Mouse (Mus musculus): ENCODE results near the gene Mcrip2.

Gene Mcrip2

DNA sequence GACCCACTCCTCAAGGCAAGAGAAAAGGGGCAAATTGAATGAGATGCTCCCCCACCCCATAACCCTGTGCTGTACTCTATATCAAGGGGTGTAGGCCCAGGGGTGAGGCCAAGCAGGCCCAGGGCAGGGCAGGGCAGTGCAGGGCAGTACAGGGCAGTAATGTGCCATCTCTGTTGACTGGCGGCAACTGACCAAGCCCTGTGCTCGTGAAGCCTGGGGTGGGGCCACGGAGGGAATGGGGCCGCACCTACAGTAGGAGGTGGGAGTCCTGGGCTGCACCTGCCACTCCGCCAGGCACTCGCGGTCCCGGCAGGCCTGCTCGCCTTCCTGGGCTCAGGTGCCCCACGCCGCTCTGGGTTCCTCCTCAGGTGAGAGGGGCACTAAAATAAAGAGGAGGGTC is 3.3 kb downstream of the Mcrip2 start:
- no peak for DNase-seq (ENCODE audit: low read depth)

DNA sequence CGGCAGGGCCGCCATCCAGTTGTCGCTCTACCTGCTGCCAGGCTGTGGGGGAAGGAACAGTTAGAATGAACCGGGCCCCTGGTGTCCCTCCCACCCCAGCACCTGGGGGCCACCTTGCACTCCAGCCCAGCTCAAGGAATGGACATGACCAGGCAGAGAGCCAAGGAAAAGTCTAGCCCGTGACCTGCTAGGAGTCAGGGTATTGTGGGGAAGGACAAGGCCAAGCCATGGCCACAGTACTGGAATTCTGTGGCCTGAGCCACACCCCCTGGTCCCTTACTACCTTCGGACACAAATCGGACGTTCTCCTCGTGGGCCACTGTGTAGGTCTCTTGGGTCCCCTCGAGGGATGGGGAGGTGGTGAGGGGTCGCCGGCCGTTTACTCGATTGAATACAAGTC is 4.3 kb downstream of the Mcrip2 start:
- no peak for DNase-seq (ENCODE audit: low read depth)

GRCm38 (mm10) chr17:25863681-25864080 is 4.9 kb downstream of the Mcrip2 start:
- no peak for DNase-seq (ENCODE audit: low read depth)

DNA sequence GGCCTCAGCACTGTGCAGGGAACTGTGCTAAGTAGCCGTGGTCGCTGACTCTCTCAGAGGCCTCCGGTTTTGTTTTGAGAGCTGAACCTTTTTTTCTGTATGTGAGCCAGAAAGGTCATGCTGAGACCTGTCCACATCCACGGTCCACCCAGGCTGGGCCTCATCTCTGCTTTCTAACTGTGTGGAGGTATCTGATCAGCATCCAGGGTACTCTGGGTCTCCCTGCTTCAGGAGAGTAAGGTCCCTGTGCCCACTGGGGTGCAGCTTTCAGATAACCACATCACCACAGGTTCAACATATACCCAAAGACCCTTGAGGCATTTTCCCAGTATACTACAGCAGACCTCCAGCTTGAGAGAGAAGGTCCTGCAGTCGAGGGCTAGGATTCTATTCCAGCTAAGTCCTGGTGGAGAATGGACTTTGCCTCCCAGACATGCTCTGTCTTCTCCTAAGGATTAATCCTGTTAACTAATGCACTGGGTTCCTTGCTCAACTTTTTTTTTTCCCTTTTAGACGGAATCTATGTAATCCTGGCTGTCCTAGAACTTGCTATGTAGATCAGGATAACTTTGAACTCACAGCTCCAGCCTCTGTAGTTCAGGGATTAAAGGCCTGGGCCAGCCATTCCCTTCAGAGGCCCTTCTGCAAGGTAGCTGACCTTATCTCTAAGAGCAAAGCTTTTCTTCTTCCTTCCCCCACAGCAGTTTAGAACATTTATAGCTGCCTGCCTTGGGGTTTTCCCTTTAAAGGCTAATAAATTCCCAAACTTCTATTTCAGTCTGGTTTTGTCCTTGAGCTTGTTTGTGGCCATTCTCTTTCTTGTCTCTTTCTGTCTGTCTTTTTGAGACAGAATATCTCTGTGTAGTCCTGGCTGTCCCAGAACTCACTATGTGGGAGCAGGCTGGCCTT is 6.6 kb downstream of the Mcrip2 start:
- no peak for DNase-seq (ENCODE audit: low read depth)

DNA sequence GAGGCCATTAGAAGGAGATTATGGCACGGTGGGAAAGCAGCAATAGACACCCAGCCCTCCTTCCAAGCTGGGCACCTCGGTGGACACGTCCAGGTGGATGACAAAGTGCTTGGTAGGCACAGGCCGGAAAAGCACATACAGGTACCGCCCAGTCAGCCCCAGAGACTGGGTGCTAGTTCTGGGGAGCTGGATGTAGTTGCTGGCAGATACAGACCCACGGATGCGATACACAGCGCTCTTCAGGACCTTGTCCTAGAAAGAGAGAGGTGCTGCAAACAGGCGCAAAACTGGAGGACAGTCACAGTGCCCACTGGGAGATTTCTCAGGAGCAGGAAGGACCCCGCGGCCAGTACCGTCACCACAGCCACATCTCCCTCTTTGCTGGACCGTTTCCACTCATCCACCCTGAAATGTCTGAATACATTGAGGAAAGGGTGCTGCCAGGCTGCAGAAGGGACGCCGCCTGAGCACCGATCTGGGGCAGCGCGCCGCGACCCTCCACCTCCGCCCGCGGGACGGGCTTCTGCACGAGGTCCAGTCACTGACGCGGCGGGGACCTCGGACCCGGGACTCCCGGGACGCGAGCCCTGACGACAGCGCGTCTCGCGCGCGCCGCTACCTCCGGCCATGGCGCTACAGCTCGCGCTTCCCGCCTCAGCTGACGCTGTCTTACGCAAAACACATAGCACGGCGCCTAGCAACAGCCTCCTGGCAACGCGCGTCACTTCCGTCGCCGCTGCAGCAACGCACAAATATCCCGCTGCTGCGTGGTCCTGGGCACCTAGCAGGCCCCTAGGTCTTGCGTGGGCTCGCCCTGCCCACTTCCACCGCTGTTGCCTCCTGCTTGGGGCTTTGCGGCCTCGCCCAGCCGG is 7.5 kb downstream of the Mcrip2 start, which contains the start of gene Wdr90:
TSS of gene Wdr90 (minus strand) at position 670 of the 872 bp plus-strand sequence.
- peak; percentile 81 for DNase-seq (ENCODE audit: low read depth)

- no peak for DNase-seq (ENCODE audit: low read depth)
These were observed 8.3 kb downstream of the Mcrip2 start for GRCm38 (mm10) chr17:25860229-25860628.

- DNase-seq (ENCODE audit: low read depth): peak; percentile 93
These were observed 24.1 kb downstream of the Mcrip2 start, which contains the start of gene Rhot2 for GRCm38 (mm10) chr17:25844396-25844901. TSS of gene Rhot2 (minus strand) at chr17:25844851.

- DNase-seq (ENCODE audit: low read depth): no peak
These were observed 24.7 kb downstream of the Mcrip2 start for GRCm38 (mm10) chr17:25843636-25844395.

- no peak for DNase-seq (ENCODE audit: low read depth)
These were observed 25.4 kb downstream of the Mcrip2 start for GRCm38 (mm10) chr17:25843122-25843521.

DNA sequence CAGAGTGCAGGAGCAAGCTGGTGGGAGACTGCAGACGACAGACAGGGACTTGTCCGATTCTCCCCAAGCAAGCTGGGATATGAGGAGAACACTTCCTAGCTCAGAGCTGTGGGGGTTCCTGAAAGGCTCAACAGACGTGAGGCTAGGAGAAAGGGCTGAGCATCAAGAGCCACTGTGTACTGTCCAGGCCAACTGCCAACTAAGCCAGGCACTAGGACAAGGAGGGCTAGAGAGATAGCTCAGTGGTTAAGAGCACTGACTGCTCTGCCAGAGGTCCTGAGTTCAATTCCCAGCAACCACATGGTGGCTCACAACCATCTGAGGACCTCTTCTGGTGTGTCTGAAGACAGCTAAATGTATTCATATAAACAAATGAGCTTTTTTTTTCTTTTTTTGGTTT is 26.1 kb downstream of the Mcrip2 start:
- DNase-seq (ENCODE audit: low read depth): no peak

DNA sequence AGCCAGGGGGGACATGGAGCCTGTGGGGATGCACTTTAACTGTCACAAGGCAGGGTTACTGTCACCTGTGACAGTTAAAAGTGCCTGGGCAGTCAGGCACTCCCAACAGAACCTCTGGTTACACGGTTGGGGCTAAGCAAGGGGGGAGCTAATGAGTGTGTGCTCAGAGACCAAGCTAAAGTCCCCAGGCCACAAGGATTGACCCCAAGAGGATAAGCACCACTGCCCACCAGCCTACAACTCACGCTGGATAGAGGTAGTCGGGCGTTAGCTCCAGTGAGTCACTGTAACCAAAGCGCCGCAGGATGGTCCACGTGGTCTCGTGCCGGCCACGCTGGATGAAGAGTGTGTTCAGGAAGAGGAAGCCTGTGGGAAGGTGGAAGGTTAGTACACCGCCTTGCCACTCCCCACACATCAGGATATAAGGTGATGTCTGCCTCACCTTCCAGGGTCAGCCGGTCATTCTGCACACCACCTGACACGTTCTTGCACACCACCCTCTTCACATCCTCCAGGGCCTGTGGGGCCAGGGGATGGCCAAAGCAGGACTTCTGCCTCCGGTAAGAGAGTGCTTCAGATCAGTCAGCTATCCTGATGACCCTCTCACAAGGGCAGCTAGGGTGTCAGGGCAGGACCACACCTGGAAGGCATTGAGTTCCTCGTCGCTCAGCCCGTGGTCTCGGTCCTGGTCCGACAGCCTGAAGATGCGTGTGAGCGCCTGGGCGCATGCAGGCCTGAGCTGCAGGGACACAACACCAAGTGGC is 27.3 kb downstream of the Mcrip2 start, which contains the start of gene Gm20683:
TSS of gene Gm20683 (minus strand) at position 647 of the 764 bp plus-strand sequence.
- no peak for DNase-seq (ENCODE audit: low read depth)

GRCm38 (mm10) chr17:25840519-25840918 is 28.0 kb downstream of the Mcrip2 start:
- DNase-seq (ENCODE audit: low read depth): no peak

DNA sequence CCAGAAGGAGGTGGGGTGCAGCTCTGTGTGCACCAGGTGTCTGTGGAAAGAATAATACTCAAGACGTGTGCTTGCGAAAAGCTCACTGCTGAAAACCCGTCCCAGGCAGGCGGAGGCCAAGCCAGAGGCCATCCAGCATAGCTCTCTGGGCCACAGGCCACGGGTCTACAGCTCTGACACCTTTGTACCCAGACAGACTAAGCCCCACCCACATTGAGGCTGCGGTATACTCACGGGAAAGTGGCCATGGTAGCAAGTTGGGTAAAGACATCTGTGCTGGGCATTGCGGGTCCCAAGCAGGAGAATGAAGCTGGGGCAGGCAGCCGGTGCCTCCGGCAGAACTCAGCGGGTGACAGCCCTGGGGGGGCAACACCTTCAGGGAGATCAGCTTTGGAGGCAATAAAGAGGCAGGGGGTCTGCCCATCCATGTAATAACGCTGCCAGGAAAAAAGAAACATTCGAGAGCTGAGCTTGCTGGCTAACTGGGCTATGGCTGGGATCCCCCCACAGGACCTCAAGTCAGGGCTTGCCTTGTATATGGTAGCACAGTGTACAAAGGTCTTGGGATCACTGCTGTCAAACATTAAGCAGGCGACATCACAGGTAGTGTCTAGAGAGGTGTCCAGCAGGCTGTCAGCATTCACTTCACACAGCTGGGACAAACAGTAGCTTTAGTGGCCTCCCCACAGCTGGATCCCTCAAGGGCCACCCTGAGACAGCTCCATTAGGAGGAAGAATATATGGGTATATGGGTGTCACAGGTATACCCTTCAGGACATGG is 28.9 kb downstream of the Mcrip2 start:
- no peak for DNase-seq (ENCODE audit: low read depth)

- no peak for DNase-seq (ENCODE audit: low read depth)
These were observed 29.7 kb downstream of the Mcrip2 start for GRCm38 (mm10) chr17:25838904-25839303.

DNA sequence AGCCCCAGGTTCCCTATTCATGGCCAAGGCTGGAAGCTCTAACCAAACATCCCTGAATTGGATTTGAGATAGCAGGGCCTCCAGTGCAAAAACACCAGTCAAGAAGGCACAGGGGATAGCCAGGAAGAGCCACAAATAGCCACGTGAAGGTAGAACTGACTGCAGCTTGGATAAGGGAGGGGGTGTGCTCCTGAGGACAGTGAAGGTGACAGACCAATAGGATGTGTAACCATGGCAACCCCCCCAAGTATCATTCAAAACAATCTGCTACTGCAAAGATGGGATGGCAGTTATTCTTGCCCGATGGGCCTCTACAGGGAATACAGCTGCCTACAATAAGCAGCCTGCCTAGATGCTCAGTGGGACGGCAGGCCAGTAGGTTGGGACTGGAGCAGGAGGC is 31.0 kb downstream of the Mcrip2 start:
- DNase-seq (ENCODE audit: low read depth): no peak

DNA sequence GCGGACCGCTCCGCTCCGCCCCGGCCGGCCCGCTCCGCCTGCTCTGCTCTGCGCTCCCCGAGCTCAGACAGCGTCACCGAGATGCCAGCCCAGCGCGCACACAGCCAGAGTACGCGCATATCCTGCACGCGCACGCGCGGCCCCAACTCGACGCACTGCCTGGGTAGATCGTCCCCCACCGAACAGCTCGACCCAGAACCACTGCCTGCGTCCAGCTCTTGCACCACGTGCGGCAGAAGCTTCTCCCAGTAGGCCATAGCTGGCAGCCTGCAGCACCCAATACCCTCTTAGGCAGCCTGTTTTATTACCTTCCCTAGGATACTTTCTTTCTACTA is 31.5 kb downstream of the Mcrip2 start, which contains the start of gene Rhbdl1:
TSS of gene Rhbdl1 (minus strand) at position 220 of the 335 bp plus-strand sequence.
- no peak for DNase-seq (ENCODE audit: low read depth)

DNA sequence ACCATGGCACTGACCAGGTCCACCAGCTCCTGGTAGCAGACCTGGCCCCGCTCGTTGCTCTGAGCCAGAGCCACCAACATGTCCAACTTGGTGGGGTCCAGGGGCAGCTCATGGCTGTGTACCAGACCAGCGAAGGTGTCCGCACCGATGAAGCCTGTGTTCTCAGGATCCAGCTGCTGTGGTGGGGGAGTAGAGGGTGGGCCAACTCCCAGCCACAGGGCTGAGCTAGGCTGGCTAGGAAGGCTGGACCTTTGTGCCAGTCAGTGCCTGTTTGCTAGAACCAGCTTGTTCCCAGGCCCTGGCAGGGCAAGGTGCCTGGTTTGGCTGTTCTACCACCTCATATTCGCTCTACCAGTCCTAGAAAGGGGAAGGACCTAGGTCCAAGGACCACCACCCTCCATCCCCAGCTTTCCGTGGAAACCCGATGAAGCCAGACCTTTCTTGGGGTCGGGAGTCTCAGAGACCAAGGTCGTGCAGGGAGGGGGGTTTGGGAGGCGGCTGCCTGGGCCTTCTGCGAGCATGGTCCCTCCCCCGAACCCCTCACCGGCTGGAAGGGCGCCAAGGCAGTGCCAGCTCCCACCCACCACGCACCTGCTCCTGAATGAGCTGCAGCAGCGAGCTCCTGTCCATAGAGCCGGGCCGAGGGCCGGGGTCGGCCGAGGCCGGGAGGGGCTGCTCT is 32.0 kb downstream of the Mcrip2 start:
- DNase-seq (ENCODE audit: low read depth): no peak

DNA sequence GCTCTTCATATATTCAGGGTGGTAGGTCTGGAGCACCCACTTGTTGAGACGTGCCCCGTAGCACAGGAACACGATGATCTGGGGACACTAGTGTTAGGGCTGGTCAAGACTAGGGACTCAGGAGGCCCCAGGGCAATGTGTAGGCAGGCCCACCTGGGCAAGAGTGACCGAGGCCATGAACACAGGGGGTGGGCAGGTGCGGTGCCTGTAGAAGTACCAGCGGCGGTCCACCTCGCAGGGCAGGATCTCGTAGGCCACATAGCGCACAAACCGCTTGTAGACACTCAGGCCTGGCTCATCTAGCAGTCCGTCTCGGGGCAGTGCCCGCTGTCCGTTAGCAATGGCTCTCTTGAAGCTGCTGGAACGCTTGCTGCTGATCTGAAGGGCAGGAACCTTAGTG is 32.7 kb downstream of the Mcrip2 start:
- DNase-seq (ENCODE audit: low read depth): no peak

DNA sequence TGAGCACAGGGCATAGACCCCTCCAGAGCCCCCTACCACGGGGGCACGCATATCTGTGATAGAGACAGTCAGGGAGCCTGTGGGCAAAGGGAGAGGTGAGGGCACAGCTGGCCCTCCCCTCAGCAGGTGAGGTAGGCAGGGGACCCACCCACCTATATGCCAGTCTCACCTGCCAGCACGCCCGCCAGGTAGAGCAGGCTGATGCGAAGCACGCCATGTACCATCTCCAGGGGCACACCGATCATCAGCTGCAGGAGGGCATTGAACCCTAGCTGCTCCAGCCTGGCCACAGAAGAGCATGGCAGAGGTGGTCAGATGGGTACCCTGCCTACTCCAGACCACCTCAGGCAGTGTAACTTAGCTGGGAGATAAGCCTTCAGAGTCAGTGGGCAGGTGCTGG is 33.3 kb downstream of the Mcrip2 start:
- DNase-seq (ENCODE audit: low read depth): no peak

Measured in c-Kit-positive CD71-negative TER-119-negative erythroid progenitor cells, embryonic 14.5 days (primary cell).